Mouse (Mus musculus) midbrain, embryonic 10.5 days (tissue): ENCODE measurements around the gene Mgst2. TPM values are rescaled to one million over a fixed set of nuclear protein-coding genes. Genes with fewer than 3 reads are reported as not detected.

Experiments
- DNase-seq: peaks from one replicate; pipeline ENCODE4 v3.0.0-alpha.2; 2017; ENCODE audit warnings: low spot score
- H3K27ac ChIP-seq: fragments of 300-500 bp; sonication (generic); replicated peaks from 2 replicates; pipeline ENCODE4 v1.5.1; 2016; ENCODE audit warnings: mild to moderate bottlenecking
- H3K27me3 ChIP-seq: fragments of 300-500 bp; sonication (generic); 2 replicates; pipeline ENCODE4 v1.6.1; 2016; ENCODE audit warnings: low read depth, mild to moderate bottlenecking; ENCODE audit not compliant: poor library complexity, severe bottlenecking
- H3K36me3 ChIP-seq: fragments of 300-500 bp; sonication (generic); 2 replicates; pipeline ENCODE4 v1.6.1; 2016; ENCODE audit warnings: mild to moderate bottlenecking, moderate library complexity
- H3K4me1 ChIP-seq: fragments of 300-500 bp; sonication (generic); 2 replicates; pipeline ENCODE4 v1.6.1; 2016
- H3K4me3 ChIP-seq: fragments of 300-500 bp; sonication (generic); 2 replicates; pipeline ENCODE4 v1.5.1; 2016; ENCODE audit warnings: mild to moderate bottlenecking, moderate library complexity
- H3K9me3 ChIP-seq: fragments of 300-500 bp; sonication (generic); replicated peaks from 2 replicates; pipeline ENCODE4 v1.6.1; 2016; ENCODE audit warnings: mild to moderate bottlenecking
- WGBS: fragments of 180-500 bp; shearing (Covaris S2); methylation state at CpG from one replicate; pipeline ENCODE4 v1.1.7; 2016; 5-methylcytosine and 5-hydroxymethylcytosine counted together
- polyA plus RNA-seq: library from polyadenylated mRNA; unstranded; fragments of >200 nt; fragmentation: Nextera tagmentation; extraction: Ambion mirVana; gene quantifications from 2 replicates; pipeline ENCODE4 v1.2.1, GENCODE M21; 2016

Mgst2 gene
- polyA plus RNA-seq, 1 experiment from 2014 or later: 0.31 TPM

- Histone ChIP-seq H3K9me3 (no peaks in the 10 kb centered on the region), H3K36me3 (no peaks in the 10 kb centered on the region), H3K4me3 (no peak overlapping the region), H3K27me3 (no peaks in the 10 kb centered on the region), H3K27ac (peak overlapping the region; percentile 42; the same call in 1 of the 2 replicates), H3K4me1 (peaks cover 28% of the 10 kb centered on the region)
- WGBS: 95% methylated on average over 1 of the region's 1 CpGs
- DNase-seq: no peak
Observed at GRCm38 (mm10) chr3:51708375-51708745, 48.2 kb downstream of the Mgst2 start.

- no peaks in the 10 kb centered on the region for H3K9me3 ChIP-seq
- H3K36me3 ChIP-seq: no peaks in the 10 kb centered on the region
- no peaks in the 10 kb centered on the region for H3K27me3 ChIP-seq
- H3K27ac ChIP-seq: no peak overlapping the region; the same call in 1 of the 2 replicates
- 79% methylated on average over 21 of the region's 21 CpGs for WGBS
- no peak overlapping the region for H3K4me3 ChIP-seq
- peaks cover 32% of the 10 kb centered on the region for H3K4me1 ChIP-seq
- no peak for DNase-seq
Observed at GRCm38 (mm10) chr3:51708746-51709411, 48.7 kb downstream of the Mgst2 start.

- Histone ChIP-seq H3K9me3 (no peaks in the 10 kb centered on the region), H3K4me3 (no peak overlapping the region), H3K27me3 (no peaks in the 10 kb centered on the region), H3K4me1 (peaks cover 41% of the 10 kb centered on the region), H3K36me3 (no peaks in the 10 kb centered on the region), H3K27ac (peak overlapping the region; percentile 77)
- WGBS: 66% methylated on average over 3 of the region's 3 CpGs
- DNase-seq: no peak
Observed at GRCm38 (mm10) chr3:51712382-51712781, 52.2 kb downstream of the Mgst2 start.

GRCm38 (mm10) chr3:51713233-51713632 lies 53.1 kb downstream of the Mgst2 start:
- H3K27me3 ChIP-seq: no peaks in the 10 kb centered on the region
- H3K27ac ChIP-seq: peak overlapping the region; percentile 77
- H3K4me1 ChIP-seq: peaks cover 48% of the 10 kb centered on the region
- no peaks in the 10 kb centered on the region for H3K9me3 ChIP-seq
- peak; percentile 34 for DNase-seq
- 0 out of 2 replicates have a peak overlapping the region, but pooled peaks have one; percentile 9 for H3K4me3 ChIP-seq
- H3K36me3 ChIP-seq: no peaks in the 10 kb centered on the region
- WGBS: 15% methylated on average over 8 of the region's 8 CpGs

GRCm38 (mm10) chr3:51714469-51714868 lies 54.3 kb downstream of the Mgst2 start:
- no peak for DNase-seq
- Histone ChIP-seq H3K9me3 (no peaks in the 10 kb centered on the region), H3K36me3 (no peaks in the 10 kb centered on the region), H3K4me1 (peaks cover 38% of the 10 kb centered on the region), H3K4me3 (no peak overlapping the region), H3K27me3 (no peaks in the 10 kb centered on the region), H3K27ac (peak overlapping the region; percentile 50; the same call in 1 of the 2 replicates)
- WGBS: 88% methylated on average over 5 of the region's 5 CpGs

GRCm38 (mm10) chr3:51717455-51717854 lies 57.3 kb downstream of the Mgst2 start:
- Histone ChIP-seq H3K27ac (peak overlapping the region; percentile 33; the same call in 1 of the 2 replicates), H3K9me3 (no peaks in the 10 kb centered on the region), H3K4me3 (no peak overlapping the region), H3K27me3 (no peaks in the 10 kb centered on the region), H3K4me1 (peaks cover 30% of the 10 kb centered on the region), H3K36me3 (no peaks in the 10 kb centered on the region)
- no peak for DNase-seq
- 63% methylated on average over 3 of the region's 3 CpGs for WGBS

- no peak overlapping the region for H3K4me3 ChIP-seq
- H3K36me3 ChIP-seq: no peaks in the 10 kb centered on the region
- peak overlapping the region; percentile 33; the same call in 1 of the 2 replicates for H3K27ac ChIP-seq
- no peak for DNase-seq
- no peaks in the 10 kb centered on the region for H3K9me3 ChIP-seq
- peaks cover 28% of the 10 kb centered on the region for H3K4me1 ChIP-seq
- 82% methylated on average over 4 of the region's 4 CpGs for WGBS
- no peaks in the 10 kb centered on the region for H3K27me3 ChIP-seq
Observed at GRCm38 (mm10) chr3:51717909-51718308, 57.7 kb downstream of the Mgst2 start.

GRCm38 (mm10) chr3:51719373-51719772 lies 59.2 kb downstream of the Mgst2 start:
- 85% methylated on average over 3 of the region's 3 CpGs for WGBS
- peaks cover 24% of the 10 kb centered on the region for H3K4me1 ChIP-seq

GRCm38 (mm10) chr3:51719982-51720381 lies 59.8 kb downstream of the Mgst2 start:
- no peak for DNase-seq
- Histone ChIP-seq H3K4me1 (peaks cover 22% of the 10 kb centered on the region), H3K9me3 (no peaks in the 10 kb centered on the region), H3K27me3 (no peaks in the 10 kb centered on the region), H3K27ac (no peak overlapping the region), H3K4me3 (no peak overlapping the region), H3K36me3 (no peaks in the 10 kb centered on the region)
- 87% methylated on average over 1 of the region's 1 CpGs for WGBS

More at GRCm38 (mm10) chr3:51719373-51719772, 59.2 kb downstream of the Mgst2 start:
- Histone ChIP-seq H3K36me3 (no peaks in the 10 kb centered on the region), H3K27me3 (no peaks in the 10 kb centered on the region), H3K4me3 (no peak overlapping the region), H3K27ac (no peak overlapping the region), H3K9me3 (no peaks in the 10 kb centered on the region)
- DNase-seq: no peak

- Histone ChIP-seq H3K4me3 (no peak overlapping the region), H3K4me1 (peaks cover 47% of the 10 kb centered on the region), H3K36me3 (no peaks in the 10 kb centered on the region), H3K27me3 (no peaks in the 10 kb centered on the region), H3K27ac (no peak overlapping the region), H3K9me3 (no peaks in the 10 kb centered on the region)
- DNase-seq: no peak
- WGBS: 93% methylated on average over 6 of the region's 6 CpGs
Observed at GRCm38 (mm10) chr3:51726257-51726656, 66.1 kb downstream of the Mgst2 start.

- no peaks in the 10 kb centered on the region for H3K27me3 ChIP-seq
- H3K4me3 ChIP-seq: no peak overlapping the region
- no peaks in the 10 kb centered on the region for H3K9me3 ChIP-seq
- no peak for DNase-seq
- H3K36me3 ChIP-seq: no peaks in the 10 kb centered on the region
- peak overlapping the region; percentile 78; the same call in 1 of the 2 replicates for H3K27ac ChIP-seq
- H3K4me1 ChIP-seq: peaks cover 59% of the 10 kb centered on the region
- WGBS: 85% methylated on average over 3 of the region's 3 CpGs
Observed at GRCm38 (mm10) chr3:51727487-51727886, 67.3 kb downstream of the Mgst2 start.

GRCm38 (mm10) chr3:51727968-51728367 lies 67.8 kb downstream of the Mgst2 start:
- Histone ChIP-seq H3K9me3 (no peaks in the 10 kb centered on the region), H3K36me3 (no peaks in the 10 kb centered on the region), H3K27ac (peak overlapping the region; percentile 78), H3K4me3 (no peak overlapping the region), H3K27me3 (no peaks in the 10 kb centered on the region), H3K4me1 (peaks cover 61% of the 10 kb centered on the region)
- DNase-seq: no peak
- 85% methylated on average over 8 of the region's 8 CpGs for WGBS

- peaks cover 59% of the 10 kb centered on the region for H3K4me1 ChIP-seq
- H3K9me3 ChIP-seq: no peaks in the 10 kb centered on the region
- H3K36me3 ChIP-seq: no peaks in the 10 kb centered on the region
- H3K27me3 ChIP-seq: no peaks in the 10 kb centered on the region
- WGBS: 84% methylated on average over 12 of the region's 12 CpGs
- peak overlapping the region; percentile 78 for H3K27ac ChIP-seq
- DNase-seq: no peak
- H3K4me3 ChIP-seq: no peak overlapping the region
Observed at GRCm38 (mm10) chr3:51728456-51728855, 68.3 kb downstream of the Mgst2 start.
